Mouse (Mus musculus): ENCODE data around the gene BC048679.

GRCm38 (mm10) chr7:81452971-81453441, 45.1 kb downstream of the BC048679 start:
- TF ChIP-seq CTCF (IDR thresholded peaks at IDR 0.05; ENCODE audit: borderline replicate concordance, insufficient read depth, low read depth, low read length) (no peak), POLR2A (IDR thresholded peaks at IDR 0.05; ENCODE audit: borderline replicate concordance, insufficient read depth, low read length) (no peak)

All from cerebellum, adult 2 months (tissue).